Mouse (Mus musculus) heart, embryonic 12.5 days (tissue): ENCODE measurements at regions not wholly inside any gene's neighbourhood (a gene's known extent, or its start where the extent isn't known, plus 50 kb on each side); places are given as distances from the start of the nearest gene placed in this dataset.

ENCODE experiments used
- ATAC-seq: fragments of 200-750 bp; cut with Nextera tagmentation; 2 replicates; pipeline ENCODE4 v1.8.0; 2017; ENCODE audit warnings: moderate TSS enrichment, moderate library complexity; ENCODE audit not compliant: insufficient number of reproducible peaks, low FRiP score
- H3K27ac ChIP-seq: fragments of 300-500 bp; sonication (generic); 2 replicates; pipeline ENCODE4 v1.5.1; 2016; ENCODE audit warnings: mild to moderate bottlenecking, moderate library complexity; ENCODE audit not compliant: poor library complexity, severe bottlenecking
- H3K27me3 ChIP-seq: fragments of 300-500 bp; sonication (generic); replicated peaks from 2 replicates; pipeline ENCODE4 v1.6.1; 2016; ENCODE audit warnings: mild to moderate bottlenecking, moderate library complexity
- H3K36me3 ChIP-seq: fragments of 300-500 bp; sonication (generic); 2 replicates; pipeline ENCODE4 v1.6.1; 2016; ENCODE audit warnings: mild to moderate bottlenecking, moderate library complexity
- H3K4me1 ChIP-seq: fragments of 300-500 bp; sonication (generic); replicated peaks from 2 replicates; pipeline ENCODE4 v1.6.1; 2016; ENCODE audit warnings: mild to moderate bottlenecking
- H3K4me2 ChIP-seq: fragments of 300-500 bp; sonication (generic); 2 replicates; pipeline ENCODE4 v1.6.1; 2016; ENCODE audit warnings: mild to moderate bottlenecking, moderate library complexity
- H3K4me3 ChIP-seq: fragments of 300-500 bp; sonication (generic); 2 replicates; pipeline ENCODE4 v1.5.1; 2016; ENCODE audit warnings: mild to moderate bottlenecking
- H3K9ac ChIP-seq: fragments of 300-500 bp; sonication (generic); 2 replicates; pipeline ENCODE4 v1.6.1; 2016; ENCODE audit warnings: mild to moderate bottlenecking, moderate library complexity
- H3K9me3 ChIP-seq: fragments of 300-500 bp; sonication (generic); replicated peaks from 2 replicates; pipeline ENCODE4 v1.6.1; 2016; ENCODE audit warnings: mild to moderate bottlenecking, moderate library complexity
- WGBS: fragments of 180-500 bp; shearing (Covaris S2); methylation state at CpG from one replicate; pipeline ENCODE4 v1.1.7; 2016; 5-methylcytosine and 5-hydroxymethylcytosine counted together

DNA sequence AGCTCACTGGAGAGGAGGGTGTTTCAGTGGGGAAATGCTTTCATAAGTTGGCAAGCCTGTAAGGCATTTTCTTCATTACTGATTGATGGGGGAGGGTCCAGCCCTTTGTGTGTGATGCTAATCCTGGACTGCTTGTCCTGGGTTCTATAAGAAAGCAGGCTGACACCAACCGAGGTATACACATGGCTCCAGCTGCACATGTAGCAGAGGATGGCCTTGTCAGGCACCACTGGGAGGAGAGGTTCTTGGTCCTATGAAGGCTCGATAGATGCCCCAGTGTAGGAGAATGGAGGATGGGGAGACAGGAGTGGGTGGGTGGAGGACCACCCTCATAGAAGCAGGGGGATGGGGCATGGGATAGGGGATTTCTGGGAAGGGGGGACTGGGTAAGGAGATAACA, 151.0 kb downstream of the Fam173b start:
- no peaks in the 10 kb centered on the region for H3K27me3 ChIP-seq
- 67% methylated on average over 2 of the region's 2 CpGs for WGBS
- no peak overlapping the region for H3K4me2 ChIP-seq
- no peak overlapping the region for H3K27ac ChIP-seq
- H3K9me3 ChIP-seq, result no peaks in the 10 kb centered on the region
- ATAC-seq, result no peak
- no peaks in the 10 kb centered on the region for H3K4me1 ChIP-seq
- no peak overlapping the region for H3K4me3 ChIP-seq
- H3K36me3 ChIP-seq, result no peaks in the 10 kb centered on the region
- H3K9ac ChIP-seq, result no peak overlapping the region

- no peak overlapping the region for H3K27ac ChIP-seq
- no peak for ATAC-seq
- H3K9ac ChIP-seq, result no peak overlapping the region
- H3K4me3 ChIP-seq, result no peak overlapping the region
- no peaks in the 10 kb centered on the region for H3K36me3 ChIP-seq
- H3K4me1 ChIP-seq, result no peaks in the 10 kb centered on the region
- no peaks in the 10 kb centered on the region for H3K27me3 ChIP-seq
- no peak overlapping the region for H3K4me2 ChIP-seq
- no peaks in the 10 kb centered on the region for H3K9me3 ChIP-seq
- 36% methylated on average over 14 of the region's 14 CpGs for WGBS
These were observed 152.1 kb downstream of the Fam173b start for GRCm38 (mm10) chr15:31753578-31754281.

DNA sequence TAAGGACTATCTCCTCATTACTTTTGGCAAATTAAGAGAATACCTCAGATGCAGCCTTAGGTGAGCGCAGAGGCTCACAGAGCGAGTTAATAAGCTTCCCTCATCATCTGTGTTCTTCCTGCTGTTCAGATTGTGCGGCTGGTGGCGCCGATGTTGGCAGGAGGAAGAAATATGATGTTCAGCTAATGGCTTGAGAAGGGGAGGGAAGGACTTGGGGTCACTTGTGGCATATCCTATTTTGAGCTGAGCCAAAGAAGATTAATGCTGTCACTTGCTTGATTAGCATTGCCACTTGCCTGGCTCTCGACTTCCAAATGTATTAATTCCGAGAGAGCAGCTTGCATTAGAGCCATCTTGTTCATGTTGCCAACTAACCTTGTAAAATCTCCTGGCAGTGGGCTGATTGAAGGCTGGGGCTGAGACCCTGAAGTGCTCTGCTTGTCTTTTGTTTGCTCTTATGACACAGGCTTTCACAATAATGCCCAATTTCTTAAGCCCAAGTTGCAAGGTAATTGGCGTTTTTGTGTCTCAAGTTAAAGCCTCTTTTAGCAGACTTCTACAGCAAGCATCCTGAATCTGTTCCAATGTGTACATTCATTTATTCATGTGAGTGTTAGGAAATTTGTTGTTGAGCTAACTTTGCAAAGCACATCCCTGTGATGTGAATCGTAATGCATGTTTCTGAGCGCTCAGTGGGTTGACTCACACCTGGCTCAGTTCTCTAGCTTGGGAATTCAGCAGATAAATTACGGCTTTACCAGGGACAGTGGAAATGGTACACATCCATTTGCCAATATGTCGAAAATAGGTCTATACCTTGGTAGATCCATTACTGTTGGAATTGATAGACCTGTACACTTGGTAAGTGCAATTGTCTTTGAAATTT, 167.6 kb downstream of the Fam173b start:
- Histone ChIP-seq H3K36me3 (no peaks in the 10 kb centered on the region), H3K27me3 (no peaks in the 10 kb centered on the region), H3K27ac (no peak overlapping the region), H3K4me2 (no peak overlapping the region), H3K9me3 (no peaks in the 10 kb centered on the region), H3K4me3 (no peak overlapping the region), H3K9ac (no peak overlapping the region), H3K4me1 (no peaks in the 10 kb centered on the region)
- WGBS, result 80% methylated on average over 12 of the region's 12 CpGs
- ATAC-seq, result no peak

DNA sequence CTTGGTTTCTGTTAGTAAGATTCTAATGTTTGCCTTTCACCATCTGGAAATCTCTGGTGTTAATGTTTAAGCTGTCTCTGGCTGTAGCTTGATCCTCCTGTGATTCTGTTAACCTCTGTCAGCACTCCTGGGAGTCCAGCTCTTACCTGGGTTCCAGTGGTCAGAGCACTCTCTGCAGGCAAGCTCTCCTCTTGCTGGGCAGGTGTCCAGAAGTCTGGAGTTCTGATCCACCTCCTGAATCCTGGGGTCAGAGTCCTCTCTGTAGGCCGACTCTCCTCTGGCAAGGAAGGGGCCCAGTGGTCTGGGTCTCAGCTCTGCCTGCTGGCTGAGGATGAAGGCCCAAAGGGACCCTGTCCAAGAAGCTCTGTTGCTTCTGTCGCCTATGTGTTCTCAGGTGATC, 181.4 kb downstream of the Fam173b start:
- H3K4me3 ChIP-seq, result no peak overlapping the region
- no peaks in the 10 kb centered on the region for H3K36me3 ChIP-seq
- peaks cover 16% of the 10 kb centered on the region for H3K9me3 ChIP-seq
- H3K4me2 ChIP-seq, result no peak overlapping the region
- ATAC-seq, result no peak
- no peak overlapping the region for H3K27ac ChIP-seq
- no peak overlapping the region for H3K9ac ChIP-seq
- H3K4me1 ChIP-seq, result no peaks in the 10 kb centered on the region
- 89% methylated on average over 2 of the region's 2 CpGs for WGBS
- no peaks in the 10 kb centered on the region for H3K27me3 ChIP-seq

- H3K36me3 ChIP-seq, result no peaks in the 10 kb centered on the region
- H3K27me3 ChIP-seq, result no peaks in the 10 kb centered on the region
- no peaks in the 10 kb centered on the region for H3K4me1 ChIP-seq
- no peak overlapping the region for H3K27ac ChIP-seq
- H3K4me3 ChIP-seq, result no peak overlapping the region
- H3K9ac ChIP-seq, result no peak overlapping the region
- H3K9me3 ChIP-seq, result peaks cover 18% of the 10 kb centered on the region
- H3K4me2 ChIP-seq, result no peak overlapping the region
- WGBS, result 72% methylated on average over 3 of the region's 3 CpGs
- ATAC-seq, result no peak
These were observed 183.4 kb downstream of the Fam173b start for GRCm38 (mm10) chr15:31785022-31785421.

DNA sequence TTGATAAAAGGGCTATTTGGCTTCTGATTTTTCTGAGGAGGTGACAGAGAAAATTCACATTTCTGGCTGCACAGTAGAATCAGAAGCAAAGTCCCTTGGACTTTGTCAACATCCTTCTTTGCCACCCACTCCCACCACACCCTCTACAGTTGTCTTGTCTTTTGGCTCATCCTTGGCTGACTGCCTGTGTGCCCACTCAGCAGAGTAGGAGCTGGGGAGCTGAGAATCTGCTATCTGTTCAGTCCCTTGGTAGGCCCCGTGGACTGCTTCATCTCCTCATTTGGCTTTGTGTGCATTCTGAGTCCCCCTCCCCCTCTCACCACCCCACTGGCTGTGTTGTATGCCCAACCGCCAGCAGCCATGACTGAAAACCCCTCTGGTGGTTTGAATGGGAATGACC, 197.2 kb downstream of the Fam173b start:
- H3K4me2 ChIP-seq, result no peak overlapping the region
- no peaks in the 10 kb centered on the region for H3K9me3 ChIP-seq
- WGBS, result 79% methylated on average over 2 of the region's 2 CpGs
- H3K36me3 ChIP-seq, result no peaks in the 10 kb centered on the region
- H3K4me3 ChIP-seq, result no peak overlapping the region
- H3K27me3 ChIP-seq, result no peaks in the 10 kb centered on the region
- H3K27ac ChIP-seq, result no peak overlapping the region
- H3K9ac ChIP-seq, result no peak overlapping the region
- H3K4me1 ChIP-seq, result no peaks in the 10 kb centered on the region
- ATAC-seq, result no peak

GRCm38 (mm10) chr15:31805522-31805921, 203.9 kb downstream of the Fam173b start:
- Histone ChIP-seq H3K4me3 (no peak overlapping the region), H3K9ac (no peak overlapping the region), H3K27me3 (no peaks in the 10 kb centered on the region), H3K4me1 (no peaks in the 10 kb centered on the region), H3K4me2 (no peak overlapping the region), H3K36me3 (no peaks in the 10 kb centered on the region), H3K9me3 (no peaks in the 10 kb centered on the region), H3K27ac (no peak overlapping the region)
- ATAC-seq, result no peak
- WGBS, result 41% methylated on average over 3 of the region's 3 CpGs

GRCm38 (mm10) chr15:31815551-31815950, 213.9 kb downstream of the Fam173b start:
- no peak for ATAC-seq
- Histone ChIP-seq H3K4me3 (no peak overlapping the region), H3K27me3 (no peaks in the 10 kb centered on the region)

DNA sequence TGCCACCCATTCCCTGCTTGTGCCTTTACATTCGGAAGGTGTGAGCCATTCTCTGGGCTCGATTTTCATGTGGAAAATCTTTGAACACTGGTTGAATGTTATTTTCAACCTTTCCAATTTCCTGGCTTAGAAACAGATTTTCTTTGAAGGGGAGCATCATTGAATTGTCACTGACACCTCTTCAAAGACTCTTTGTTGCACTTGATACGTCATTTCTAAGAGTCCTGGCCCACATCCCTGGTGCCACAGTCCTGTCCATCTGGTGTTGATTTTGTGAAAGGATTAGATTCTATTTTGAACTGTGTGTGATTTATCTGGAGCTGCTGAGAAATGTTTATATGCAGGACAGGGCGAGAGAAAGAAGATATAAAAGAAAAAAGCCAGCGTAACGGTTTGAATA, 217.6 kb downstream of the Fam173b start:
- Histone ChIP-seq H3K4me2 (no peak overlapping the region), H3K4me3 (no peak overlapping the region), H3K27me3 (no peaks in the 10 kb centered on the region), H3K9ac (no peak overlapping the region), H3K4me1 (no peaks in the 10 kb centered on the region), H3K27ac (no peak overlapping the region), H3K9me3 (no peaks in the 10 kb centered on the region), H3K36me3 (no peaks in the 10 kb centered on the region)
- no peak for ATAC-seq
- WGBS, result 66% methylated on average over 6 of the region's 6 CpGs

More at GRCm38 (mm10) chr15:31815551-31815950, 213.9 kb downstream of the Fam173b start:
- Histone ChIP-seq H3K9ac (no peak overlapping the region), H3K9me3 (no peaks in the 10 kb centered on the region), H3K27ac (no peak overlapping the region), H3K4me2 (no peak overlapping the region), H3K4me1 (no peaks in the 10 kb centered on the region), H3K36me3 (no peaks in the 10 kb centered on the region)
- 82% methylated on average over 5 of the region's 5 CpGs for WGBS

GRCm38 (mm10) chr15:31827219-31827618, 225.6 kb downstream of the Fam173b start:
- H3K9me3 ChIP-seq, result no peaks in the 10 kb centered on the region
- ATAC-seq, result no peak
- no peaks in the 10 kb centered on the region for H3K4me1 ChIP-seq
- H3K27me3 ChIP-seq, result no peaks in the 10 kb centered on the region
- no peak overlapping the region for H3K4me2 ChIP-seq
- no peak overlapping the region for H3K4me3 ChIP-seq
- no peaks in the 10 kb centered on the region for H3K36me3 ChIP-seq
- no peak overlapping the region for H3K27ac ChIP-seq
- WGBS, result 80% methylated on average over 6 of the region's 6 CpGs
- no peak overlapping the region for H3K9ac ChIP-seq

- Histone ChIP-seq H3K4me2 (no peak overlapping the region), H3K9me3 (no peaks in the 10 kb centered on the region), H3K9ac (no peak overlapping the region), H3K27ac (no peak overlapping the region), H3K4me3 (no peak overlapping the region), H3K27me3 (no peaks in the 10 kb centered on the region), H3K36me3 (no peaks in the 10 kb centered on the region), H3K4me1 (no peaks in the 10 kb centered on the region)
- no peak for ATAC-seq
- WGBS, result 76% methylated on average over 1 of the region's 1 CpGs
These were observed 239.9 kb downstream of the Fam173b start for GRCm38 (mm10) chr15:31841519-31841918.
